Mouse (Mus musculus) neural tube, embryonic 11.5 days (tissue): ENCODE measurements at regions not wholly inside any gene's neighbourhood (a gene's known extent, or its start where the extent isn't known, plus 50 kb on each side); places are given as distances from the start of the nearest gene placed in this dataset.

Experiments used
- ATAC-seq: fragments of 200-750 bp; cut with Nextera tagmentation; 2 replicates; pipeline ENCODE4 v1.8.0; 2017; ENCODE audit warnings: moderate number of reproducible peaks, mild to moderate bottlenecking, moderate TSS enrichment, moderate library complexity; ENCODE audit not compliant: insufficient read depth, low FRiP score, low TSS enrichment
- DNase-seq: peaks from one replicate; pipeline ENCODE4 v3.0.0-alpha.2; 2015; ENCODE audit warnings: low spot score
- H3K27ac ChIP-seq: fragments of 300-500 bp; sonication (generic); 2 replicates; pipeline ENCODE4 v1.5.1; 2014; ENCODE audit warnings: low read depth, mild to moderate bottlenecking, low read length
- H3K27me3 ChIP-seq: fragments of 300-500 bp; sonication (generic); 2 replicates; pipeline ENCODE4 v1.6.1; 2014; ENCODE audit warnings: mild to moderate bottlenecking, low read length, mixed read lengths; ENCODE audit not compliant: control insufficient read depth, insufficient read depth
- H3K36me3 ChIP-seq: fragments of 300-500 bp; sonication (generic); 2 replicates; pipeline ENCODE4 v1.6.1; 2014; ENCODE audit warnings: mild to moderate bottlenecking, low read length, moderate library complexity, mixed read lengths; ENCODE audit not compliant: control insufficient read depth, insufficient read depth
- H3K4me1 ChIP-seq: fragments of 300-500 bp; sonication (generic); 2 replicates; pipeline ENCODE4 v1.6.1; 2014; ENCODE audit warnings: low read length, mixed read lengths; ENCODE audit not compliant: control insufficient read depth, insufficient read depth
- H3K4me2 ChIP-seq: fragments of 300-500 bp; sonication (generic); 2 replicates; pipeline ENCODE4 v1.6.1; 2014; ENCODE audit warnings: low read depth, mild to moderate bottlenecking, moderate library complexity
- H3K4me3 ChIP-seq: fragments of 300-500 bp; sonication (generic); 2 replicates; pipeline ENCODE4 v1.5.1; 2014; ENCODE audit warnings: low read depth, low read length
- H3K9ac ChIP-seq: fragments of 300-500 bp; sonication (generic); 2 replicates; pipeline ENCODE4 v1.6.1; 2014; ENCODE audit warnings: mild to moderate bottlenecking, low read length
- H3K9me3 ChIP-seq: fragments of 300-500 bp; sonication (generic); 2 replicates; pipeline ENCODE4 v1.6.1; 2016; ENCODE audit warnings: low read length; ENCODE audit not compliant: control insufficient read depth
- WGBS: fragments of 180-500 bp; shearing (Covaris S2); extraction: QIAGEN DNeasy Blood & Tissue Kit; methylation state at CpG from one replicate; pipeline ENCODE4 v1.1.7; 2014; 5-methylcytosine and 5-hydroxymethylcytosine counted together

DNA sequence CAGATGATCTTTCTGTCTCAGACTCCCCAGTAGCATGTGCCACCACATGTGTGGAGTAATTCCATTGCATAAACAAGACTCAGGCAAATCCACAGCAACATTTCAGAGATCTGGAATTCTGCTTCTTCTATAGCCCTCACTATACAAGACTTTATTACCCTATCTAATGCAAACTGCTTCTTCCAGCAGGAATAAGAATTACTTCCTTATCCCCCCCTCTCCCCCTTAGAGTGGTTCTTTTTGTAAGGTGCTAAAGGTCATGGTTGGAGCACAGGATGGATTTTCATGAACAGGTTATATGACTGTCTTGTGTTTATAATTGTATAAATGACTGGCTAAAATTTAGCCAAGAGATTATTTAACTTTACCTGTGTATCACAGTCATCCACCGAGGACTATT lies 5037.4 kb downstream of the 9330182O14Rik start:
- no peak for DNase-seq
- Histone ChIP-seq H3K4me2 (no peak overlapping the region), H3K9me3 (no peaks in the 10 kb centered on the region), H3K36me3 (no peaks in the 10 kb centered on the region), H3K4me3 (no peak overlapping the region), H3K4me1 (no peaks in the 10 kb centered on the region), H3K9ac (no peak overlapping the region), H3K27me3 (no peaks in the 10 kb centered on the region), H3K27ac (no peak overlapping the region)
- no peak for ATAC-seq
- 84% methylated on average over 1 of the region's 1 CpGs for WGBS

DNA sequence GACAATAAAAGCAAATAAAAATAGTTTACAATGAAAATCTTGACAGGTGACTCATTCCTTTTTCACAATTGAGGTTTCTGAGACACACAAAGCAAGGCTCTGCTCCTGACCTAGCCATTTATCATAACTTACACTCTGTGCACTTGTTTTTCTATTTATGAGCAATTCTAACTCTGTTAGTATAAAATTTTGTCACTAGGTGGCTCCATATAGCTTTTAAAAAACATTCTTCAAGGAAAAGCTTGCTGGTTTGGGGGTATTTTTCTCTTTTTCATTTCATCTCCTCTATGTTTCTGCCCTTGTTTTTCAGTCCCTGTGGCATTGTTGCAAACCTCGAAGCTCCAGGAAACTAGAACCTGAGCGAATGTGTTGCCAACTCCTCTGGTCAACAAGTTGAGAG lies 5044.2 kb downstream of the 9330182O14Rik start:
- WGBS, result 59% methylated on average over 2 of the region's 2 CpGs
- Histone ChIP-seq H3K4me3 (no peak overlapping the region), H3K4me1 (no peaks in the 10 kb centered on the region), H3K27me3 (no peaks in the 10 kb centered on the region), H3K27ac (no peak overlapping the region), H3K9me3 (no peaks in the 10 kb centered on the region), H3K9ac (no peak overlapping the region), H3K4me2 (no peak overlapping the region), H3K36me3 (no peaks in the 10 kb centered on the region)
- peak; percentile 9 for DNase-seq
- ATAC-seq, result no peak

DNA sequence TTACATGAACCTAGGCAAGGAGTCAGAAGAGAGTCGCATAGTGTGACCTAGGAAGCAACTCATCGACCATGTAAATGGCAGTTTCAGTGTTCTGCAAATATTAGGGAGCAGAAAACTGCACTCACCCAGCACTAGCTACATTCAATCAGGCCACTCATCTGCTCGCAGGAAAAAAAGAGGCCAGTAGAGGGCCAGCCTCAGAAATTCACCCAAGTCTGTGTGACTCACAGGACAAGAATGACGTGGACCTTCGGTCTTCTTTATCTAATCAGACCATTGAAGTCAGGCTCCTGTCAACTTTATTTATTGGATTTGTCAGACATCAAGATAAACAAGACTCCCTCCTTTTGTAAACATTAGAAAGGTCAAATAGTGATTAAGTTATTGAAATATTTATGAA lies 5046.0 kb downstream of the 9330182O14Rik start:
- Histone ChIP-seq H3K4me3 (no peak overlapping the region), H3K9me3 (no peaks in the 10 kb centered on the region), H3K4me1 (no peaks in the 10 kb centered on the region), H3K27ac (no peak overlapping the region), H3K36me3 (no peaks in the 10 kb centered on the region), H3K27me3 (no peaks in the 10 kb centered on the region), H3K9ac (no peak overlapping the region), H3K4me2 (no peak overlapping the region)
- ATAC-seq, result no peak
- no peak for DNase-seq
- 58% methylated on average over 5 of the region's 5 CpGs for WGBS
